Mouse (Mus musculus): ENCODE results near the gene St8sia1.

- TF ChIP-seq CTCF (IDR thresholded peaks at IDR 0.05; ENCODE audit: control insufficient read depth, insufficient read depth, insufficient replicate concordance, low read depth, low read length) (no peak), POLR2A (IDR thresholded peaks at IDR 0.05; ENCODE audit: control insufficient read depth, low read depth, low read length) (no peak)
Observed at GRCm38 (mm10) chr6:142888970-142889740, 75.1 kb downstream of the St8sia1 start.
